Mouse (Mus musculus) adipocyte (in vitro differentiated cells): Measurements from ENCODE around the gene Gm44503.

Experiments used
- DNase-seq: peaks from one replicate; pipeline ENCODE4 v3.0.0-alpha.2; 2016; ENCODE audit warnings: low spot score

The Gm44503 gene

DNA sequence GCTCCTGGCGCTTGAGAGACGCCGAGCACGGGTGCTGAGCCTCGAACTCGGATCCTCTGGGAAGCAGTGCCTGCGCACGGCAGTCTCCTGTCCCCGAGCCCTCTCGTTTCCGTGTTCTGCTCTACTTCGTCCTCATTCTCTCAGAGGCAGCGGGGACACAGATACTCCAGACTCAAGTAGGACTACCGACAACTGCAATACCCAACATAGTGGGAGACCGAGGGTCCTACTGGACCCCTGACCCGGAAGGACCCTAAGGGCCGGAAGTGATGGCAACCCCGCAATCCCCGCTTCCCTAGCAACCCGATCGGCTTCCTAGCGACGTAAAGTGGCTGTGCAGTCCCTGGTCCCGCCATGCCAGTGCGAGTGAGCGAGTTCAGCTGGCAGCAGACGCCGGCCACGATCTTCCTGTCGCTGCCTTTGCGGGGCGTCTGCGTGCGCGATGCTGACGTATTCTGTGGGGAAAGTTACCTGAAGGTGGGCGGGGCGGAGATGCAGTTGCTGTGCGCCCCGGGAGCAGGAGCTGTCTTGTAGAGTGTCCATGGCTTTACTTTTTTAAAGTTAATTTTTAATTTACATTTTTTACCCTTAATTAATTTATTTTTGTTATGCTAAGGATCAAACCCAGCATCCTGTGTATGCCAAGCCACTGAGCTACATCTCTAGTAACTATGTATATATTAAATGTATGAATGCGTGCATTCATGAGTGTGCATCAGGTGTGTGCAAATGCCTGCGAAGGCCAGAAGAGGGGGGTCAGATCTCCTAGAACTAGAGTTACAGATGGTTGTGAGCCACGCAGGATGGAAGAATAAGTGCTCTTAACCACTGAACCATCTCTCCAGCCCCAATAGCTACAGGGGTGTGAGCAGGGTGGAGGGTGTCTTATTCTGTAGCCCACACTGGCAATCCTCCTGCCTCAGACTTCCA, at the start of gene Gm44503, which contains the start of gene Dyx1c1:
TSS of gene Gm44503 (plus strand) at position 332 of the 930 bp plus-strand sequence.
TSS of gene Dyx1c1 (plus strand) at position 265 of the 930 bp plus-strand sequence.
- DNase-seq, result no peak

- no peak for DNase-seq
Observed at GRCm38 (mm10) chr9:72911381-72911780, 47.3 kb upstream of the Gm44503 start.

GRCm38 (mm10) chr9:72913551-72913950, 45.1 kb upstream of the Gm44503 start:
- DNase-seq, result peak; percentile 47

GRCm38 (mm10) chr9:72915728-72916127, 42.9 kb upstream of the Gm44503 start:
- no peak for DNase-seq

GRCm38 (mm10) chr9:72923068-72923467, 35.6 kb upstream of the Gm44503 start:
- no peak for DNase-seq

DNA sequence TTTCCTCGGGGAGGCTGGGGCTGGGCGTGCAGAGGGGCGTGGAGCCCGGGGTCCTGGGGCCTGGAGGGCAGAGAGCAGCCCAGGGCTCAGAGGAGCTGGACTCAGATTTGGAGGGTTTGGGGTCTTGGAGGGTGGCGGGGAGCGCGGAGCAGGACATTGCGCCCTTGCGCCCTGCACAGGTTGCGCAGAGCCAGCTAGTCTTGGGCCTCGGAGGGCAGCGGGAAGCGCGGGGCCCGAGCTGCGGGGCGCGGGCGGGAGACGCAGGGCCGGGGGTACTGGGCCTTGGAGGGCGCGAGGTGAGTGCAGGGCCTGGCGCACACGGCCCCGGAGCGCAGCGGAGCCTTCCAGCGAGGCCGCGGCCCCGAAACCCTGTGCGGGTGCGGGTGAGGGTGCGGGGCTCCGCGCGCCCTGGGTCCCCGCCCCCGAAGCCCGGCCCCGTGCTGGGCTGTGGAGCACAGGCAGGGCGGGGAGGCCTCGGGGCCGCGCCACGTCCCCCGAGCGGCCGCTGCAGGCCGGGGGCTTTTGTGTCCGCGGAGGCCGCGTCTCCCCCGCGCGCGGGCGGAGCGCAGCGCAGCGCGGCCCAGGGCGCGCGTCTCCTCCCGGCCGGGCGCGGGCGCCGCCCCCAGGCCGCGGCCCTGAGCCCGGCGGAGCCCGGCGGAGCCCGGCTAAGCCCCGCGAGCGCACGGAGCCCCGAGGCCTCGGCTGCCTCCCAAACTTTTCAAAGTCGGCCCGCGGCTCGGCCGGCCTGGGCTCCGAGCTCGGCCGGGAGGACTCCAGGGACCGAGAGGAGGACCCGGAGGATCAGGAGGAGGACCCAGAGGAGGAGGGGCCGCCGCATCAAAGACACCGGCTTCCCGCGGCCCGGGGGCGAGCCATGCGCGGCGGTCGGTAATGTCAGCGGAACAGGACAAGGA, 33.4 kb upstream of the Gm44503 start, which contains the start of gene Pygo1:
TSS of gene Pygo1 (plus strand) at position 625 of the 914 bp plus-strand sequence.
- no peak for DNase-seq

- no peak for DNase-seq
Observed at GRCm38 (mm10) chr9:72925935-72926258, 32.8 kb upstream of the Gm44503 start.

- no peak for DNase-seq
Observed at GRCm38 (mm10) chr9:72931166-72931790, 27.4 kb upstream of the Gm44503 start.

GRCm38 (mm10) chr9:72935309-72935708, 23.3 kb upstream of the Gm44503 start:
- no peak for DNase-seq

GRCm38 (mm10) chr9:72936301-72936700, 22.4 kb upstream of the Gm44503 start:
- peak; percentile 37 for DNase-seq

DNA sequence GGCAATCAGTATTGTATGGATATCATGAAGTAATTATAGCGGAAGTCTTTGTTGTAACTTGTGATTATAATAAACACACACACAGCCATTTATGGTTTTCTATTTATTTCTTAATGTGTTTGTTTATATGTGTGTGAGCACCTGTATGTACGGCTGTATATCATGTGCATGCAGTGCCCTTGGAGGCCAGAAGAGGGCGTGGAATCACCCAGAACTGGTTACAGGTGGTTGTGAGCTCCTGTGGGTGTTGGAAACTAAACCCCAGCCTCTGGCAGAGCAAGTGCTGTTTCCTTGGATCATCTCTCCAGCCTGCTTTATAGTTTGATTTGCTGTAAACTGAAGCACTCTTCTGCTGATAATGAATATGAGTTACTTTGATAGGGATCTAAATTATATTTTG, 15.2 kb upstream of the Gm44503 start:
- no peak for DNase-seq

DNA sequence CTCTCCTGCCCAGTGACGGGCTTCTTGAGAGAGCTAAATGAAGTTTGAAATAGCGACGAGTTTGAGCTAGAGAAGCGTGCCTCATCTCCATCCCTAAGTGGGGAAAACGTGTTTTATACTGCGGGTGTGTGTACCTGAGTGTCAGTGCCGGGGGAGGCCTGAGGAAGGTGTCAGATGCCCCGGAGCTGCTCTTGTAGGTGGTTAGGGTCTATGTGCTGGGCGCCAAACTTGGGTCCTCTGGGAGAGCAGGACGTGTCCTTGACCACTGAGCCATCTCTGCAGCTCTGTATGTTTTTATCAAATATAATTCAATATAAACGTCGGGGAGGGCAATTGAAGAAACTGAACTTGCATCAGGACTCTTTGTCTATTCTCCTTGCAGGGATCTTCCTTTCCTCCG, 14.4 kb upstream of the Gm44503 start:
- no peak for DNase-seq

DNA sequence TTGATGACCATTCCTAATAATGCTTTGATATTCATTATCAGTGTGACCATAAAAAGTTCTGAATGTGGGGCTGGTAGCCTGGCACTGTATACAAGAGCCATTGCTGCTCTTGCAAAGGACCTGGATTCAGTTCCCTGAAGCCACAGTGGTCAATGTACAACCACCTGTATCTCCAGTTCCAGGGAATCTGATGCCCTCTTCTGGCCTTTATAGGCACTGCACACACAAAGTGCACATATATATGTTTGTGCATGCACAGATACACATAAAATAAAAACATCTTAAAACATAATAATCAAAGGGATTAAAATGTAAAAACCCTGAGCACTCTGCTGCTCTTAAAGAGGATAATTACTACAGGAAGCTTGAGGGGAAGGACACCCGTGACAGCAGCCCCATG, 11.6 kb upstream of the Gm44503 start:
- DNase-seq, result no peak

- DNase-seq, result no peak
Observed at GRCm38 (mm10) chr9:72949572-72949971, 9.1 kb upstream of the Gm44503 start.

DNA sequence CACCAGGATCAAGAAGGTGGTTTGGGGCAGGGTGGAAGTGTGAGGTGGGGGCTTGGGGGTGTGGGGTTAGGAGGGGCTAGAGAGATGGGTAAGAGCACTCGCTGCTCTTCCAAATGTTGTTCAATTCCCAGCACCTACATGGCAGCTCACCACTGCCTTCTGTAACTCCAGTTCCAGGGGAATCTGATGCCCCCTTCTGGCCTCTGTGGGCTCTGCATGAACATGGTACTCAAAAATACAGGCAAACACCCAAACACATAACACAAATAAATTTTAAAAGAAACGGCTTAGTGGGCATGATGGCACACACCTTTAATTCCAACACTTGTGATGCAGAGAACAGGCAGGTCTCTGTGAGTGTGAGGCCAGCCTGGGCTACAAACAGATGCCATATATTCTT, 3.9 kb upstream of the Gm44503 start:
- DNase-seq, result peak; percentile 12

GRCm38 (mm10) chr9:72955546-72955945, 3.1 kb upstream of the Gm44503 start:
- DNase-seq, result peak; percentile 23

DNA sequence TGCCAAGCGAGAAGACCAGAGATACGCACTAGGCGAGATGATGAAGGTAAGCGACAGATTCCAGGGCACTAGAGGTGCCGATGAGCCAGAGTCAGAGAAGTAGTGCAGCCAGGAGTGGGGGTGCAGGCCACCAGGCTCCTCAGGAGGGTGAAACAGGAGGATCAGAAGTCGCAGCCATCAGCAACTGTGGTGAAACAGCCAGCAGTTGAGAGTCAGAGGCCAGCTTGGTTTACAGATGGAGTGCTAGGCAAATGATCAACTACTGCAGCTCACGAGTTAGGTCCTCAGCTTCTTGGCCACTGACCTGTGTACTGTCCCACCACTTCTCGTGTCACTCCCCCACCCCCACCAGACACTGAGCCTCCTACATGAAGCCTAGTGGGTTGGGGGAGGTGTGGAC, 2.7 kb downstream of the Gm44503 start:
- DNase-seq, result no peak

- DNase-seq, result no peak
Observed at GRCm38 (mm10) chr9:72961959-72962358, 3.3 kb downstream of the Gm44503 start.

GRCm38 (mm10) chr9:72968349-72969061, 9.9 kb downstream of the Gm44503 start:
- DNase-seq, result peak; percentile 47

GRCm38 (mm10) chr9:72969874-72970273, 11.2 kb downstream of the Gm44503 start:
- no peak for DNase-seq

GRCm38 (mm10) chr9:72972435-72972834, 13.8 kb downstream of the Gm44503 start:
- no peak for DNase-seq
